Mouse (Mus musculus) embryonic fibroblast, embryonic 13.5 days (primary cell): ENCODE results near the gene Atg7.

Source experiments
- CTCF ChIP-seq: IDR thresholded peaks from 2 replicates; pipeline ENCODE4 v1.5.1; 2011; ENCODE audit warnings: mild to moderate bottlenecking, control low read depth, low read length, moderate library complexity, borderline replicate concordance; ENCODE audit not compliant: insufficient read depth
- POLR2A ChIP-seq: IDR thresholded peaks from 2 replicates; pipeline ENCODE4 v1.6.1; 2011; ENCODE audit warnings: low read depth, mild to moderate bottlenecking, control low read depth, low read length, moderate library complexity

DNA sequence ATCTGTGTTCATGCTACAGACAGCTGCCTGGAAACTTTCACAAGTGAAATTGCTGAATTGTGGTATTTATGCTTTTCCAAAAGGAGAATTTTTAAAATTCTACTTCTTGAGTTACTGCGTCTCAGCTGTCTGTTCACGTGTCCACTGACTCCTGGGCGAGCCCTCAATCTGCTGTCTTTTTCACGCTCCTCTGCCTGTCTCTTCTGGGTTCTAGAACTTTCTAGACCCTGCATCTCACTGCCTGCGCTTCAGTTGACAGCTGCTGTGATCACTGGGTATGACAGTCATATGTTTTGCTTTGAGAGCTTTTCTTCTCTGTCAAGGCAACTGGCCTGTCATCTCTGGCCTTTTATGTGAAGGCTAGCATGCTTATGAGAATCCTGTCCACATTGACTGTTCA lies 132.3 kb downstream of the Atg7 start:
- TF ChIP-seq CTCF, result no peak
- no peak for TF ChIP-seq POLR2A
